Comparison of ENCODE assay signal across 10 mouse cellular contexts in the genomic region with DNA sequence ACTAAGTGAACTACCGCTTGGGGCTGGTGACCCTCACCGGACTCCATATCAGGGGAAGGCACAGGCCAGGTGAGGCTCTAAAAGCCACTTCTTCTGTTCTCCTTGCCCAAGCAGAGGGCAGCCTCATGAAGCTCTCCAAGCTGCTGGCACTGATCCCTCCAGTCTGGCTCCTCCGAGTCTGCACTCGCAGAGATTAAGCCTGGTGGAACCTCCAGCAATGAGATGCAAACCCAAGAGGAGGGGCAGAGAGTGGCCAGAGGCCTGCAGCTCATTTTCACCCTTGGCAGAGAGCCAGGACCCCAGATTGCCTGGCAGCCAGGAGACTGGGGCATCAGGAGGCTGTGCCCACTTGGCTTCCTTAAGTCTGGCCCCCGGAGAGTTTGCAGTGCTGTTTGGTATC. TPM values are rescaled to one million over a fixed set of nuclear protein-coding genes. Genes with fewer than 3 reads are reported as not detected.
DNase-seq lines count a peak whose midpoint lies in the region; ATAC-seq and TF ChIP-seq lines count a peak whose summit lies in the region.
"Had no signal": no experiment of that assay in that cellular context is flagged by ENCODE, and none has a peak within 500 bp of the region (broad histone marks: within the 10 kb centered on the region; RNA-seq: fewer than 3 reads in every experiment).

No protein-coding gene starts in this region.

- H3K4me2 ChIP-seq in forebrain, embryonic 13.5 days: no peak overlapping the region
- no peak overlapping the region for H3K4me2 ChIP-seq in hindbrain, postnatal 0 days (ENCODE audit: low read depth, low read length)

- H3K27me3 ChIP-seq in forebrain, embryonic 13.5 days: no peaks in the 10 kb centered on the region
- peaks cover 14% of the 10 kb centered on the region for H3K27me3 ChIP-seq in forebrain, embryonic 10.5 days (ENCODE audit: poor library complexity, severe bottlenecking)
- H3K27me3 ChIP-seq in hindbrain, postnatal 0 days (ENCODE audit: insufficient read depth, low read length): no peaks in the 10 kb centered on the region

- 60% methylated on average over 5 of the region's 5 CpGs for WGBS in forebrain, embryonic 13.5 days
- WGBS in forebrain, embryonic 10.5 days: 90% methylated on average over 5 of the region's 5 CpGs
- 47% methylated on average over 5 of the region's 5 CpGs for WGBS in hindbrain, postnatal 0 days

- H3K36me3 ChIP-seq in forebrain, embryonic 13.5 days (ENCODE audit: poor library complexity, severe bottlenecking): peaks cover 19% of the 10 kb centered on the region
- peaks cover 21% of the 10 kb centered on the region for H3K36me3 ChIP-seq in forebrain, embryonic 10.5 days (replicated peaks)
- H3K36me3 ChIP-seq in hindbrain, postnatal 0 days (ENCODE audit: insufficient read depth, low read length): no peaks in the 10 kb centered on the region

- peak; percentile 19; the same call in 1 of the 2 replicates for ATAC-seq in forebrain, embryonic 13.5 days
- peak; percentile 43; the same call in 1 of the 2 replicates for ATAC-seq in hindbrain, postnatal 0 days
- ATAC-seq: activated CD4-positive, CD25-positive, alpha-beta regulatory T cell, adult 4 months had no signal

- DNase-seq in forebrain, embryonic 10.5 days (ENCODE audit: extremely low spot score, low spot score): no peak
- peak; percentile 22 for DNase-seq in lung, postnatal 36 days
- no peak for DNase-seq in lung, postnatal 14 days
- DNase-seq in cerebellum, adult 8-10 months: peak; percentile 52
- peak; percentile 84 for DNase-seq in hindbrain, postnatal 0 days (ENCODE audit: low spot score)
- no peak for DNase-seq in gastrocnemius, adult 8-10 months (ENCODE audit: low spot score in 2 of 2)
- DNase-seq in gastrocnemius, postnatal 14 days: no peak
- DNase-seq: thymus, postnatal 4 days had no signal

- H3K9ac ChIP-seq in forebrain, embryonic 13.5 days: no peak overlapping the region
- no peak overlapping the region for H3K9ac ChIP-seq in hindbrain, postnatal 0 days (replicated peaks; ENCODE audit: low read length)

- H3K9me3 ChIP-seq in forebrain, embryonic 13.5 days (replicated peaks): peaks cover 17% of the 10 kb centered on the region
- H3K9me3 ChIP-seq in forebrain, embryonic 10.5 days: peaks cover 22% of the 10 kb centered on the region
- no peaks in the 10 kb centered on the region for H3K9me3 ChIP-seq in hindbrain, postnatal 0 days (ENCODE audit: low read length)

- TF ChIP-seq CTCF in hindbrain, postnatal 0 days (IDR thresholded peaks at IDR 0.05; ENCODE audit: low read depth): no peak

- H3K27ac ChIP-seq in forebrain, embryonic 13.5 days: no peak overlapping the region
- H3K27ac ChIP-seq in forebrain, embryonic 10.5 days: no peak overlapping the region
- peak overlapping the region; percentile 27; the same call in 1 of the 2 replicates for H3K27ac ChIP-seq in hindbrain, postnatal 0 days

- H3K4me1 ChIP-seq in forebrain, embryonic 13.5 days: peaks cover 26% of the 10 kb centered on the region
- H3K4me1 ChIP-seq in forebrain, embryonic 10.5 days: peaks cover 25% of the 10 kb centered on the region
- H3K4me1 ChIP-seq in hindbrain, postnatal 0 days (ENCODE audit: insufficient read depth, low read length): peaks cover 13% of the 10 kb centered on the region; the same call in 1 of the 2 replicates

- no peak overlapping the region for H3K4me3 ChIP-seq in forebrain, embryonic 13.5 days
- no peak overlapping the region for H3K4me3 ChIP-seq in forebrain, embryonic 10.5 days
- H3K4me3 ChIP-seq in hindbrain, postnatal 0 days (ENCODE audit: low read length): no peak overlapping the region

- intact Hi-C loops in gastrocnemius, postnatal 14 days (cut with DNase I; ENCODE audit: low total_unique reads): no loop called here

RNA-seq across cellular contexts. Expression of a gene that starts 27.1 kb away (rescaled TPM):
- polyA plus RNA-seq in forebrain, embryonic 13.5 days (2015; fragmentation: Nextera tagmentation; extraction: Ambion mirVana): 1.4 and 1.9 TPM in 2 replicates
- polyA plus RNA-seq in forebrain, embryonic 10.5 days (2016; fragmentation: Nextera tagmentation; extraction: Ambion mirVana): 1.7 and 2.0 TPM in 2 replicates
- 14.9 and 15.6 TPM in 2 replicates for total RNA-seq in hindbrain, postnatal 0 days (2014; rRNA removed)
- polyA plus RNA-seq in hindbrain, postnatal 0 days (2015; fragmentation: Nextera tagmentation; extraction: Ambion mirVana): 3.5 and 3.7 TPM in 2 replicates
- under 1 TPM; 0.27 to 0.97 (median 0.53) TPM for total RNA-seq in gastrocnemius, adult 8-10 months (2022)
- total RNA-seq in gastrocnemius, postnatal 14 days (2021): 1 to 10 TPM; 1.6 to 1.9 TPM

Comparison
In these comparisons a context has a peak if more than half of its experiments do, and no peak if none do; other contexts are left out.
1. DNase-seq: peak in lung, postnatal 36 days (single experiment), cerebellum, adult 8-10 months (single experiment) and hindbrain, postnatal 0 days (single experiment); none in forebrain, embryonic 10.5 days (single experiment), lung, postnatal 14 days (single experiment), gastrocnemius, adult 8-10 months (0 of 2) and gastrocnemius, postnatal 14 days (single experiment).